Mouse (Mus musculus) CH12.LX (cell line): Measurements from ENCODE around the gene Col19a1. TPM values are rescaled to one million over a fixed set of nuclear protein-coding genes. Genes with fewer than 3 reads are reported as not detected.

ENCODE experiments used
- DNase-seq: peaks from one replicate; pipeline ENCODE4 v3.0.0-alpha.2; 2013; ENCODE audit errors: extremely low read depth
- H3K27ac ChIP-seq: 2 replicates; pipeline ENCODE4 v1.5.1; 2012; ENCODE audit warnings: low read depth, mild to moderate bottlenecking, control low read depth, moderate library complexity; ENCODE audit not compliant: insufficient read depth
- H3K27me3 ChIP-seq: replicated peaks from 2 replicates; pipeline ENCODE3; 2012; ENCODE audit warnings: inconsistent platforms
- H3K36me3 ChIP-seq, 2 experiments: replicated peaks in 1 of 2; 2 replicates each; pipeline versions ENCODE3 to v1.6.1; 2012; ENCODE audit warnings: inconsistent platforms in 1 of 2, low read length in 1 of 2, mild to moderate bottlenecking in 1 of 2, mixed read lengths in 1 of 2, moderate library complexity in 1 of 2; ENCODE audit not compliant: control insufficient read depth in 1 of 2, insufficient read depth in 1 of 2
- H3K4me1 ChIP-seq, 2 experiments: 2 replicates each; pipeline ENCODE4 v1.6.1; 2012; ENCODE audit warnings: inconsistent platforms in 1 of 2, moderate library complexity in 1 of 2; ENCODE audit not compliant: insufficient read depth in 2 of 2, control insufficient read depth in 1 of 2
- H3K4me2 ChIP-seq: 2 replicates; pipeline ENCODE4 v1.6.1; 2012; ENCODE audit warnings: low read depth, mild to moderate bottlenecking, control low read depth; ENCODE audit not compliant: poor library complexity, insufficient read depth, severe bottlenecking
- H3K4me3 ChIP-seq, 3 experiments: fragments of 150-350 bp in 1 of 3; sonication (generic) in 1 of 3; replicated peaks in 1 of 3; 2 replicates each; pipeline versions ENCODE3 to v1.5.1; 2011 to 2012; ENCODE audit warnings: low read depth in 2 of 3, low read length in 2 of 3, mild to moderate bottlenecking in 2 of 3, moderate library complexity in 2 of 3, control low read depth in 1 of 3, improper control_type of control experiment in 1 of 3, inconsistent platforms in 1 of 3, mixed read lengths in 1 of 3; ENCODE audit not compliant: poor library complexity in 1 of 3
- H3K79me2 ChIP-seq: replicated peaks from 2 replicates; pipeline ENCODE4 v1.6.1; 2012; ENCODE audit warnings: mild to moderate bottlenecking, moderate library complexity; ENCODE audit not compliant: control insufficient read depth, poor library complexity, insufficient read depth, severe bottlenecking; ENCODE audit errors: extremely low read depth
- H3K9ac ChIP-seq: 2 replicates; pipeline ENCODE4 v1.6.1; 2012; ENCODE audit warnings: low read depth, mild to moderate bottlenecking, control low read depth, moderate library complexity; ENCODE audit not compliant: insufficient read depth
- H3K9me3 ChIP-seq: replicated peaks from 2 replicates; pipeline ENCODE3; 2012; ENCODE audit warnings: low read length, inconsistent platforms, mixed read lengths
- CHD2 ChIP-seq: IDR thresholded peaks from 2 replicates; pipeline ENCODE4 v1.6.1; 2011; ENCODE audit warnings: low read length, improper control_type of control experiment
- CTCF ChIP-seq, 2 experiments: IDR thresholded peaks in 1 of 2; conservative IDR thresholded peaks in 1 of 2; 2 replicates each; pipeline ENCODE4 v1.5.1; 2011 to 2012; ENCODE audit warnings: low read depth in 2 of 2, low read length in 2 of 2, improper control_type of control experiment in 1 of 2, inconsistent platforms in 1 of 2, mild to moderate bottlenecking in 1 of 2, moderate library complexity in 1 of 2
- E2F4 ChIP-seq: IDR thresholded peaks from 2 replicates; pipeline ENCODE4 v1.6.1; 2011; ENCODE audit warnings: low read depth, low read length, improper control_type of control experiment; ENCODE audit not compliant: insufficient replicate concordance
- ELF1 ChIP-seq: IDR thresholded peaks from 2 replicates; pipeline ENCODE4 v1.6.1; 2014; ENCODE audit warnings: low read depth, mild to moderate bottlenecking, inconsistent platforms, low read length, improper control_type of control experiment
- EP300 ChIP-seq: IDR thresholded peaks from 2 replicates; pipeline ENCODE4 v1.6.1; 2011; ENCODE audit warnings: low read length, improper control_type of control experiment
- ETS1 ChIP-seq: conservative IDR thresholded peaks from 2 replicates; pipeline ENCODE4 v1.6.1; 2012; ENCODE audit warnings: low read depth, mild to moderate bottlenecking, inconsistent platforms, low read length, improper control_type of control experiment, moderate library complexity
- JUN ChIP-seq: IDR thresholded peaks from 2 replicates; pipeline ENCODE4 v1.6.1; 2011; ENCODE audit warnings: low read depth, mild to moderate bottlenecking, low read length, improper control_type of control experiment, moderate library complexity; ENCODE audit not compliant: insufficient read depth
- KAT2A ChIP-seq: IDR thresholded peaks from 2 replicates; pipeline ENCODE4 v1.6.1; 2012; ENCODE audit warnings: low read length, improper control_type of control experiment, inconsistent platforms; ENCODE audit not compliant: insufficient replicate concordance
- MAX ChIP-seq: IDR thresholded peaks from 2 replicates; pipeline ENCODE4 v1.6.1; 2011; ENCODE audit warnings: low read length, improper control_type of control experiment
- MAZ ChIP-seq: IDR thresholded peaks from 2 replicates; pipeline ENCODE4 v1.6.1; 2012; ENCODE audit warnings: low read depth, mild to moderate bottlenecking, inconsistent platforms, low read length, improper control_type of control experiment, moderate library complexity
- POLR2A ChIP-seq: IDR thresholded peaks from 2 replicates; pipeline ENCODE4 v1.6.1; 2011; ENCODE audit warnings: low read depth, mild to moderate bottlenecking, improper control_type of control experiment, low read length
- RAD21 ChIP-seq: IDR thresholded peaks from 2 replicates; pipeline ENCODE4 v1.6.1; 2011; ENCODE audit warnings: low read depth, mild to moderate bottlenecking, low read length, improper control_type of control experiment, moderate library complexity
- RCOR1 ChIP-seq: conservative IDR thresholded peaks from 2 replicates; pipeline ENCODE4 v1.6.1; 2012; ENCODE audit warnings: low read depth, mild to moderate bottlenecking, inconsistent platforms, low read length, improper control_type of control experiment
- TBP ChIP-seq: conservative IDR thresholded peaks from 2 replicates; pipeline ENCODE4 v1.6.1; 2011; ENCODE audit warnings: low read depth, low read length, improper control_type of control experiment
- TCF12 ChIP-seq: IDR thresholded peaks from 2 replicates; pipeline ENCODE4 v1.6.1; 2014; ENCODE audit warnings: low read depth, mild to moderate bottlenecking, inconsistent platforms, low read length, improper control_type of control experiment
- UBTF ChIP-seq: IDR thresholded peaks from 2 replicates; pipeline ENCODE4 v1.6.1; 2012; ENCODE audit warnings: low read depth, mild to moderate bottlenecking, inconsistent platforms, low read length, improper control_type of control experiment, moderate library complexity
- USF1 ChIP-seq: IDR thresholded peaks from 2 replicates; pipeline ENCODE4 v1.6.1; 2014; ENCODE audit warnings: low read depth, mild to moderate bottlenecking, inconsistent platforms, low read length, improper control_type of control experiment
- USF2 ChIP-seq: conservative IDR thresholded peaks from 2 replicates; pipeline ENCODE4 v1.6.1; 2011; ENCODE audit warnings: low read depth, low read length, improper control_type of control experiment
- ZC3H11A ChIP-seq: IDR thresholded peaks from 2 replicates; pipeline ENCODE4 v1.6.1; 2012; ENCODE audit warnings: low read depth, mild to moderate bottlenecking, inconsistent platforms, low read length, improper control_type of control experiment
- ZMIZ1 ChIP-seq: IDR thresholded peaks from 2 replicates; pipeline ENCODE4 v1.6.1; 2012; ENCODE audit warnings: low read depth, mild to moderate bottlenecking, inconsistent platforms, low read length, improper control_type of control experiment
- dilution Hi-C: fragments of 300-500 bp; cut with MboI; formaldehyde crosslinking; loops from 2 replicates; pipeline ENCODE4 v1.14.3; 2020; ENCODE audit warnings: low sequenced_read_pairs; ENCODE audit not compliant: extremely low pct_unique_long_range_greater_than_20kb, extremely low pct_ligation_motif_present
- in situ Hi-C: fragments of 300-500 bp; cut with MboI; formaldehyde crosslinking; loops from 3 replicates; pipeline ENCODE4 v1.14.3; 2019; ENCODE audit warnings: low sequenced_read_pairs, low pct_ligation_motif_present, low pct_unique_long_range_greater_than_20kb, mixed read lengths
- polyA plus RNA-seq: library from polyadenylated mRNA; unstranded; fragments of >175 nt; gene quantifications from 2 replicates; pipeline ENCODE4 v1.2.1, GENCODE M21; 2012; ENCODE audit warnings: low read depth; ENCODE audit not compliant: insufficient read length
- total RNA-seq, 2 experiments: library from RNA; depleted of rRNA; stranded (reverse); fragments of 300-350 nt in 1 of 2; fragments of >200 nt in 1 of 2; gene quantifications; 2 replicates each; pipeline ENCODE4 v1.2.3; 2012 to 2014

Col19a1 gene
- total and polyA plus RNA-seq, 3 experiments: not detected

GRCm38 (mm10) chr1:24300700-24301099, 286.6 kb downstream of the Col19a1 start:
- H3K4me2 ChIP-seq: no peak overlapping the region
- no peaks in the 10 kb centered on the region for H3K79me2 ChIP-seq
- H3K27me3 ChIP-seq: no peaks in the 10 kb centered on the region
- H3K4me1 ChIP-seq: peaks cover 0 to 2% of the 10 kb centered on the region in 2 experiments; a peak in 1 of 4 replicates
- no peak overlapping the region for H3K4me3 ChIP-seq
- H3K9me3 ChIP-seq: no peaks in the 10 kb centered on the region
- no peak overlapping the region for H3K9ac ChIP-seq
- TF ChIP-seq USF2 (no peak), CTCF (conservative IDR thresholded peaks at IDR 0.05 in 1 of 2, IDR thresholded peaks at IDR 0.05 in 1 of 2; ENCODE audit: low read depth in 2 of 2, low read length in 2 of 2) (peak in 1 of 2 experiments; percentile 34; a peak in 2 of 4 replicates), TBP (no peak), ELF1 (no peak)
- H3K27ac ChIP-seq: no peak overlapping the region
- dilution Hi-C loops: no loop called here
- in situ Hi-C loops: no loop called here
- no peak for DNase-seq
- no peaks in the 10 kb centered on the region for H3K36me3 ChIP-seq

GRCm38 (mm10) chr1:24294979-24295942, 292.0 kb downstream of the Col19a1 start:
- no peak overlapping the region for H3K4me3 ChIP-seq
- no peak for DNase-seq
- H3K27ac ChIP-seq: no peak overlapping the region
- no peak overlapping the region for H3K4me2 ChIP-seq
- no peak overlapping the region for H3K9ac ChIP-seq
- dilution Hi-C loops: no loop called here
- no peaks in the 10 kb centered on the region for H3K9me3 ChIP-seq
- H3K36me3 ChIP-seq: no peaks in the 10 kb centered on the region
- peaks cover 5 to 16% of the 10 kb centered on the region in 2 experiments; a peak in 3 of 4 replicates for H3K4me1 ChIP-seq
- H3K79me2 ChIP-seq: no peaks in the 10 kb centered on the region
- in situ Hi-C loops: no loop called here
- no peaks in the 10 kb centered on the region for H3K27me3 ChIP-seq
- TF ChIP-seq MAX: no peak
- TF ChIP-seq MAZ: no peak
- no peak for TF ChIP-seq RAD21
- no peak for TF ChIP-seq RCOR1
- TF ChIP-seq UBTF: no peak
- TF ChIP-seq ETS1: no peak
- TF ChIP-seq EP300: no peak
- no peak for TF ChIP-seq TCF12
- TF ChIP-seq CTCF (conservative IDR thresholded peaks at IDR 0.05 in 1 of 2, IDR thresholded peaks at IDR 0.05 in 1 of 2; ENCODE audit: low read depth in 2 of 2, low read length in 2 of 2): no peak
- no peak for TF ChIP-seq ZC3H11A
- no peak for TF ChIP-seq JUN
- no peak for TF ChIP-seq ZMIZ1
- TF ChIP-seq KAT2A: no peak
- TF ChIP-seq E2F4: no peak
- TF ChIP-seq POLR2A: no peak
- TF ChIP-seq USF1: no peak
- TF ChIP-seq ELF1: no peak
- TF ChIP-seq CHD2: no peak
